Mouse (Mus musculus) hindbrain, embryonic 15.5 days (tissue): ENCODE data around the gene Nfkbil1. TPM values are rescaled to one million over a fixed set of nuclear protein-coding genes. Genes with fewer than 3 reads are reported as not detected.
A peak's percentile ranks its signal among the peaks of the same experiment; 100 is the strongest.

Experiments
- ATAC-seq: fragments of 200-750 bp; cut with Nextera tagmentation; 2 replicates; pipeline ENCODE4 v1.8.0; 2017; ENCODE audit warnings: low read depth, moderate number of reproducible peaks, moderate TSS enrichment; ENCODE audit not compliant: low FRiP score
- H3K27ac ChIP-seq: fragments of 300-500 bp; sonication (generic); replicated peaks from 2 replicates; pipeline ENCODE4 v1.5.1; 2015; ENCODE audit warnings: mild to moderate bottlenecking, inconsistent platforms
- H3K27me3 ChIP-seq: fragments of 300-500 bp; sonication (generic); 2 replicates; pipeline ENCODE4 v1.6.1; 2015; ENCODE audit warnings: control low read depth, inconsistent platforms
- H3K36me3 ChIP-seq: fragments of 300-500 bp; sonication (generic); 2 replicates; pipeline ENCODE4 v1.6.1; 2015; ENCODE audit warnings: control low read depth, inconsistent platforms
- H3K4me1 ChIP-seq: fragments of 300-500 bp; sonication (generic); replicated peaks from 2 replicates; pipeline ENCODE4 v1.6.1; 2015; ENCODE audit warnings: control low read depth, inconsistent platforms
- H3K4me2 ChIP-seq: fragments of 300-500 bp; sonication (generic); 2 replicates; pipeline ENCODE4 v1.6.1; 2015; ENCODE audit warnings: moderate library complexity, mild to moderate bottlenecking, inconsistent platforms
- H3K4me3 ChIP-seq: fragments of 300-500 bp; sonication (generic); 2 replicates; pipeline ENCODE4 v1.5.1; 2015; ENCODE audit warnings: mild to moderate bottlenecking, inconsistent platforms
- H3K9ac ChIP-seq: fragments of 300-500 bp; sonication (generic); 2 replicates; pipeline ENCODE4 v1.6.1; 2015; ENCODE audit warnings: inconsistent platforms
- H3K9me3 ChIP-seq: fragments of 300-500 bp; sonication (generic); 2 replicates; pipeline ENCODE4 v1.6.1; 2016; ENCODE audit warnings: control low read depth, inconsistent platforms
- WGBS: fragments of 180-500 bp; shearing (Covaris S2); methylation state at CpG from one replicate; pipeline ENCODE4 v1.1.7; 2015; 5-methylcytosine and 5-hydroxymethylcytosine counted together
- polyA plus RNA-seq: library from polyadenylated mRNA; unstranded; fragments of >200 nt; fragmentation: Nextera tagmentation; extraction: Ambion mirVana; gene quantifications from 2 replicates; pipeline ENCODE4 v1.2.1, GENCODE M21; 2015

Gene Nfkbil1
- polyA plus RNA-seq, 1 experiment from 2014 or later: 12.0 TPM

DNA sequence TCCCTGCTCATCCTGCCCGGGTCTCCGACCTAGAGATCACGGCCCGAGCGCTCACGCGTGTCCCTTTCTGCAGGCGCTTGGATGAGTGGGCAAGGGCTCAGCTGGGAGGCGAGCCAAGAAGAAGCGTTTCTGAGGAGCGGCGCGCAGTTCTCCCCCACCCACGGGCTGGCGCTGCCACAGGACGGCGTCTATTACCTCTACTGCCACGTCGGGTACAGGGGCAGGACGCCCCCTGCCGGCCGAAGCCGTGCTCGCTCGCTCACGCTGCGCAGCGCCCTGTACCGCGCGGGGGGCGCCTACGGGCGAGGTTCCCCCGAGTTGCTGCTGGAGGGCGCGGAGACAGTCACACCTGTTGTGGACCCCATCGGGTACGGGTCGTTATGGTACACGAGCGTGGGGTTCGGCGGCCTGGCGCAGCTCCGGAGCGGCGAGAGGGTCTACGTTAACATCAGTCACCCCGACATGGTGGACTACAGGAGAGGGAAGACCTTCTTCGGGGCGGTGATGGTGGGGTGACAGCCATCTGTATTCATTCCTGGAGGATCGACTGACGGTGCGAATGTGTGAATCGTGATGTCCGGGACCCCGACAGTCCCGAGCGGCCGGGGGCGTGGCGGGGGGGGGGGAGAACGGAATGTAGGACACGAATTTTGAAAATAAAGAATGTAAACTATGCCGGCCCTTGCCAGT lies 39.8 kb downstream of the Nfkbil1 start:
- 1% methylated on average over 66 of the region's 66 CpGs for WGBS
- peak overlapping the region; percentile 40 for H3K4me3 ChIP-seq
- H3K4me1 ChIP-seq: peaks cover 10% of the 10 kb centered on the region
- H3K9me3 ChIP-seq: no peaks in the 10 kb centered on the region
- H3K36me3 ChIP-seq: no peaks in the 10 kb centered on the region
- peaks cover 34% of the 10 kb centered on the region for H3K27me3 ChIP-seq
- H3K9ac ChIP-seq: peak overlapping the region; percentile 36; the same call in 1 of the 2 replicates
- ATAC-seq: peak; percentile 82
- H3K27ac ChIP-seq: no peak overlapping the region
- peak overlapping the region; percentile 69 for H3K4me2 ChIP-seq

DNA sequence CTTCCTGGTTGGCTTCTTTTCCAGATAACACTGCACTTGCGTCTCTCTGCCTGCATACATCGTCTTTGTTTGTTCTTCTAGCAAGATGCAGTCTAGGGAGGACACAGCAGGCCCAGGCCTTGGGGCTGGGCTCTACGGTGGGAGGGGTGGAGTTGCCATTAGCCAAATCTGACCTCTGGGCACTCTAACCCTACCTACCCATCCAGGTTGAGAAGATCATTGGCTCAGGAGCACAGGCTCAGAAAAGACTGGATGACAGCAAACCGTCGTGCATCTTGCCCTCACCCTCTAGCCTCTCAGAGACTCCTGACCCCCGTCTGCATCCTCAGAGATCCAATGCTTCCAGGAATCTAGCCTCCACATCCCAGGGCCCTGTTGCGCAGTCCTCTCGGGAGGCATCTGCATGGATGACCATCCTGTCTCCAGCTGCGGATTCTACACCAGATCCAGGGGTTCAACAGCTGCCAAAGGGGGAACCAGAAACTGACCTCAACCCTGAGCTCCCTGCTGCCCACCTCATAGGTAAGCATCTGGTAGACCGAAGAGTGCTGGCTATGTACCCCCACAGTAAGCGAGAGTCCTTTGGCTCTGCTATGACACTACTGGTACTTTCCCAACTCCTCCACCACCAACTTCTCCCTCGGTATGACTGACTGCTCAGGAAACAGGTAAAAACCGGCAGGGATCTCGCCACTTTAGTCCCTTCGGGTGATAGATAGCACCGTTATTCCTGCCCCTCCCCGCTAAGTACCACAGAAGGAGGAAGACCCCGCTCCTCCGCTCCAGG lies 40.6 kb downstream of the Nfkbil1 start:
- H3K4me2 ChIP-seq: peak overlapping the region; percentile 69
- peaks cover 10% of the 10 kb centered on the region for H3K4me1 ChIP-seq
- ATAC-seq: peak; percentile 51; the same call in 1 of the 2 replicates
- H3K27ac ChIP-seq: no peak overlapping the region
- no peaks in the 10 kb centered on the region for H3K9me3 ChIP-seq
- peaks cover 34% of the 10 kb centered on the region for H3K27me3 ChIP-seq
- 0 out of 2 replicates have a peak overlapping the region, but pooled peaks have one; percentile 36 for H3K9ac ChIP-seq
- H3K36me3 ChIP-seq: no peaks in the 10 kb centered on the region
- 43% methylated on average over 19 of the region's 19 CpGs for WGBS
- H3K4me3 ChIP-seq: peak overlapping the region; percentile 40

DNA sequence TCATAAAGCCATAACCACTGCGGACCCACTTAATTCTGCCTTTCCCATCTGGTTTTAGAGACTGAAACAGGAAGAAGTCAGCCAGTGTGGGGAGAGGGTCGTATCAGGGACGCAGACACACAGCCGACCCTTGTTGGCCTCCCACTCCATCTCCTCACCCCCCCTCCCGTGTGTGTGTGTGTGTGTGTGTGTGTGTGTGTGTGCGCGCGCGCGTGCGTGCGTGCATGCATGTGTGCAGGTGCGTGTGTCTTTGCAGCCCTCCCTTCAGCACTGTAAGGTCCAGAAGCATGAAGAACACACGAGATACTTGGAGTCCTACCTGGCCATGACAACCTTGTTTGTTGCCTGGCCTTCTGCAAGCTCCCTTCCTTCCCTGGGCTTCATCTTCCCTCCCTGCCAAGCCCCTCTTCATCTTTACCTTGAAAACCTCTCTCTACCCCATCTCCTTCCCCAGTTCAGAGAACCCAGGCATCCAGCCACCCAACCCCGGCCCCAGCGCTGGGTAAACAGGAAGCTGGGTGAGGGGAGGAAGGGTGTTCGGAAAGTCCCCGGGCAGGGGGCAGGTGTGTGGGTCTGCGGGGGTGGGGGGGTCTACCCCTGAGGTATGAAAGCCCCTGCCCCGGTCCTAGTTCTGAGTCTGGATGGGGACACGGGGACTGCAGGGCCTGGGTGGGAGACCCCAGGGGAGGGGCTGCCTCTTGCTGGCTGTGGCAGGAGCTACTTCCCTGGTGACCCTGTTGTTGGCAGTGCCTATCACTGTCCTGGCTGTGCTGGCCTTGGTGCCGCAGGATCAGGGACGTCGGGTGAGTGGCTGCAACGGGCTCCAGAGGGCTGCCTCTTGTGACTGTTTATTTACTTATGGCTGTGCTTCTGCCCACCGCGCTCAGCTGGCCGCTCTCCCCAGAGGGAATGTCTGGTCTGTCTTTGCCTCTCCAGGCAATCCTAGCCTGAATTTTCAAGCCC lies 41.4 kb downstream of the Nfkbil1 start, which contains the start of gene Ltb:
Gene Ltb, plus strand, starts transcription at position 559 of the 963 bp plus-strand sequence.
- Histone ChIP-seq H3K9ac (no peak within 1 kb of the TSS), H3K4me3 (no peak within 1 kb of the TSS), H3K27me3 (peaks cover 34% of the 10 kb centered on the region), H3K4me1 (peaks cover 10% of the 10 kb centered on the region), H3K36me3 (no peaks in the 10 kb centered on the region), H3K9me3 (no peaks in the 10 kb centered on the region), H3K4me2 (peak within 1 kb of the TSS; percentile 69; the same call in 1 of the 2 replicates), H3K27ac (no peak within 1 kb of the TSS)
- 66% methylated on average over 28 of the region's 28 CpGs for WGBS
- ATAC-seq: no peak

DNA sequence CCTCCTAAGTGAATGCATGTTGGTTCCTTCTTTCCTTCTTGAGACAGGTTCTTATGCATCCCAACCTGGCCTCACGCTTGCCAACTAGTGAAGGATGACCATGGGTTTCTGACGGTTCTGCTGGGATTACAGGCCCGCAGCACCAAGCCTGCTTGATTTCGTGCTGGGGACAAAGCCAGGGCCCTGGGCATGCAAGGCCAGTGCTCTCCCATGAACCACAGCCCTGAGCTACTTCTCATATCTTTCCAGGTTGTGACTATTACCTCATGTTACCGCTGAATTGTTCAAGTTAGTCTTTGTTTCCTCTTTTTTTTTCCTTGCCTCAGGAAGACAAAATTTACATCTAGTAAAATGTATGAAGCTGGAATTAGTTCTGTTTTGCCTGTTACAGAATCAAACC lies 42.7 kb downstream of the Nfkbil1 start:
- Histone ChIP-seq H3K4me1 (peaks cover 10% of the 10 kb centered on the region), H3K4me2 (no peak overlapping the region), H3K36me3 (no peaks in the 10 kb centered on the region), H3K27ac (no peak overlapping the region), H3K27me3 (peaks cover 34% of the 10 kb centered on the region), H3K9ac (no peak overlapping the region), H3K9me3 (no peaks in the 10 kb centered on the region), H3K4me3 (no peak overlapping the region)
- ATAC-seq: no peak
- WGBS: 80% methylated on average over 5 of the region's 5 CpGs

DNA sequence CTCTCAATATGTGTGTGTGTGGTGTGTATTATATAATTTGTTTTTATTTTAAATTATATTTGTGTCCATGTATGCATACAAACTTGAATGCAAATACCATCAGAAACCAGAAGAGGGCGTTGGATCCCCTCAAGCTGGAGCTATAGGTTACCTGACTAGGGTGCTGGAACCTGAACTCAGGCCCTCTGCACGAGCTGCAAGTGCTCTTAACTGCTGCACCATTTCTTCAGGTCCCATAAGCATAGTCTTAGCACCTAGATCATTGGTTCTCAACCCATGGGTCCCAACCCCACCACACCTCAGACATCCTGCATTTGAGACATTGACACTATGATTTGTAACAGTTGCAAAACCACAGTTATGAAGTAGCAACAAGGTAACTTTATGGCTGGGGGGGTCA lies 43.9 kb downstream of the Nfkbil1 start:
- H3K9me3 ChIP-seq: no peaks in the 10 kb centered on the region
- H3K27ac ChIP-seq: no peak overlapping the region
- WGBS: 74% methylated on average over 2 of the region's 2 CpGs
- no peaks in the 10 kb centered on the region for H3K36me3 ChIP-seq
- peaks cover 28% of the 10 kb centered on the region for H3K27me3 ChIP-seq
- H3K4me1 ChIP-seq: peaks cover 10% of the 10 kb centered on the region
- ATAC-seq: no peak
- no peak overlapping the region for H3K4me2 ChIP-seq
- no peak overlapping the region for H3K9ac ChIP-seq
- H3K4me3 ChIP-seq: no peak overlapping the region

DNA sequence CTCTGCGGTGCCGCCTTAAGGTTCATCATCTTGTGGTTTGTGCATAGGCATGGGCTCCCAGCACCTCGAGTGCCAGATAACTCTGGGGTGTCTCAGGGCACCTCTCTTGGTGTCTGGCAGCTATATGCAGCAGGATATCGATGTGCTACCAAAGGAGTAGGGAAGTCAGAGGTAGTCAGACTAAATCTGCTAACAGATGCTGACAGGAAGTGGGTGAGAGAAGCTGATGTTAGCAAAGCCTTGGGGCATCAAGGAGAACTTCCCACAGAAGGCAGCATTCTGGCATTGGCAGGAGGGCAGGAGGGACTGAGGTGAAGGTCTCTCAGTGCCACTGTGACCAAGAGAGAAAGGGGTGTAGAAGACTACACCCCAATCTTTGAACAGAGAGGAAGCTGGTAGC lies 45.5 kb downstream of the Nfkbil1 start:
- Histone ChIP-seq H3K27ac (no peak overlapping the region), H3K4me3 (no peak overlapping the region), H3K36me3 (no peaks in the 10 kb centered on the region), H3K9ac (no peak overlapping the region), H3K4me2 (no peak overlapping the region), H3K27me3 (peaks cover 14% of the 10 kb centered on the region), H3K9me3 (no peaks in the 10 kb centered on the region), H3K4me1 (peaks cover 7% of the 10 kb centered on the region)
- WGBS: 79% methylated on average over 4 of the region's 4 CpGs
- no peak for ATAC-seq

DNA sequence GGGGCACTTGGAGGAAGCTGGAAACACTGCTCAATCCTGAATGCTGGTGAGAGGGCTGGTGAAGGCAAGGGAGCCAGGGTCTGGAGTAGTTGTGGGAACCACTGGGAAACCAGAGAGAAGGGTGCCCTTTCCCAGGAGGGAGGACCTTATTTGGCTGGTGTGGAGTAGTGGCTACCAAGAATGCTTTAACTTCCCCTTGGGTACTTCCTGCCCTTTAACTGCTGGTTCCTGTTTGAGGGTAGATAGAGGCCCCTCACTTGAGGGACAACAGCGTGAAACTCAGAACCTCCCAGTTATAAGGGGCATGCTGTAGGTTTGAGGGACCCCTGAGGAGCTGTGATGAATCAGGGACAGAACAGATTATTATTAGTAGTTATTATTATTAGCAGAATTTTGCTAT lies 46.4 kb downstream of the Nfkbil1 start:
- no peak overlapping the region for H3K4me2 ChIP-seq
- H3K9ac ChIP-seq: no peak overlapping the region
- 92% methylated on average over 1 of the region's 1 CpGs for WGBS
- ATAC-seq: no peak
- no peaks in the 10 kb centered on the region for H3K9me3 ChIP-seq
- no peak overlapping the region for H3K27ac ChIP-seq
- H3K4me3 ChIP-seq: no peak overlapping the region
- H3K4me1 ChIP-seq: peaks cover 7% of the 10 kb centered on the region
- H3K27me3 ChIP-seq: peaks cover 4% of the 10 kb centered on the region
- H3K36me3 ChIP-seq: no peaks in the 10 kb centered on the region

DNA sequence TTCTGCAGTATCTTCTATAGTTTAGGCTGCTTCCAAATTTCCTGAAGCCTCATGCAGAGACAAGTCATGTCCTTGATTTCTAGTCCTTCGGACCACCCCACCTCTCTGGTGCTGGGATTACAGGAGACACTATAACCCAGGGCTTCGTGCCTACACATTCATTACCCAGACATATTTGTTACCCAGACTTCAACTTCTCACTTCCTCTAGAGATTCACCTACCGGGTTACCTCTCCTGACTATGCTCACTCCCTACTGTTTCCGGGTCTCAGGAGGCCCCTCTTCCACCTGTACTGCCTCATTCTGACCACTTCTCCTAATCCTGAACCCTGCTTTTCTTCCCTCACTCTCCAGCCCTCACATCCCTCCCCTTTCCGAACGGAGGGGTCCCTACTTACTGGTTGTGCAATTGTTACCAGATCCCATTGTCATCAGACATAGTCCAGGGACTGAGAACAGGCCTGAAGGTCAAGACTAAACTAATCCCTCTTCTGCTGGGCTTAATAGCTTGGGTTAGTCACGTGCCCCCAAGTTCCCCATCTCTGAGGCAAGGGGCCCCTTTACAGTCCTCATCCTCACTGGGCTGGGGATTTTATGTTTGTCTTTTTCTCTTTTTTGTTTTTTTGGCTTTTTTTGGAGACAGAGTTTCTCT lies 47.5 kb downstream of the Nfkbil1 start, which contains the start of gene Lst1:
Gene Lst1, minus strand, starts transcription at position 481 of the 652 bp plus-strand sequence.
- Histone ChIP-seq H3K27ac (no peak within 1 kb of the TSS), H3K4me2 (no peak within 1 kb of the TSS), H3K4me1 (peaks cover 7% of the 10 kb centered on the region), H3K9ac (no peak within 1 kb of the TSS), H3K36me3 (no peaks in the 10 kb centered on the region), H3K9me3 (no peaks in the 10 kb centered on the region), H3K27me3 (no peaks in the 10 kb centered on the region), H3K4me3 (no peak within 1 kb of the TSS)
- no peak for ATAC-seq
- 74% methylated on average over 7 of the region's 7 CpGs for WGBS

DNA sequence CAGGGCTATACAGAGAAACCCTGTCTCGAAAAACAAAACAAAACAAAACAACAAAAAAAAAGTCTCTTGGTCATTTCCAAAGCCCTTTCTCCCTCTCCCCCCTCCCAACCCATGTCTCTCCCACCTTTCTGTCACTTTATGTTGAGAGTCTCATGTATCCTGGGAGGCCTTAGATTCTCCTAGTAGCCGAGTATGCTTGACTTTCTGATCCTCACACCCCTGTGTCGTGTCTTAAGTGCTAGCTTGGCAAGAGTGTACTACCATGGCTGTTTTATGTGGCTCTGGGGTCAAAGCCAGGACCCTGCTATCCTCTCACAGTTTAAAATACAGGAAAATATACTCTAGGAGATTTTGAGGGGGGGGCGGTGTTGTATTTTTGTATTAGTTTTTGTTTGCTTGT lies 48.2 kb downstream of the Nfkbil1 start:
- H3K4me2 ChIP-seq: no peak overlapping the region
- WGBS: 86% methylated on average over 4 of the region's 4 CpGs
- H3K9me3 ChIP-seq: no peaks in the 10 kb centered on the region
- no peak overlapping the region for H3K27ac ChIP-seq
- H3K4me3 ChIP-seq: no peak overlapping the region
- peaks cover 7% of the 10 kb centered on the region for H3K4me1 ChIP-seq
- no peak for ATAC-seq
- H3K9ac ChIP-seq: no peak overlapping the region
- H3K36me3 ChIP-seq: no peaks in the 10 kb centered on the region
- no peaks in the 10 kb centered on the region for H3K27me3 ChIP-seq

DNA sequence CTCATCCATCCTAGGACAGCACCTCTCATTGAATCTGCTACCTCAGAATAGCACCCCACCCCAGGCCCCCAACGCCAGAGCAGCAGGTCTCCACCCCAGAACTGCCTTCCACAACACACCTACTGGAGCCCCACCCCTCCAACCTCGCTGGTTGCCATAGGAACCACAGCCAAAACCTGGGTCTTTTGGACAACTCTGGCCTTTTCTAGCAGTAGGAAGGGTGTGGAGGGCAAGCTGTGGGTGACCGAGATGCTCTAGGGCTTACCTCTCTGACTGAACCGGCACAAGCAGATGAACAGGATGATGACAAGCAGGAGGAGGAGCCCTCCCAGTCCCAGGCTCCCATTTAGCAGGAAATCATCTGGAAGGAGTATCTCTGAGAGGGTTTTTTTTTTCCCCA lies 48.9 kb downstream of the Nfkbil1 start:
- 0% methylated on average over 4 of the region's 4 CpGs for WGBS
- Histone ChIP-seq H3K9ac (no peak overlapping the region), H3K9me3 (no peaks in the 10 kb centered on the region), H3K27me3 (no peaks in the 10 kb centered on the region), H3K4me1 (peaks cover 7% of the 10 kb centered on the region), H3K4me2 (peak overlapping the region; percentile 58), H3K36me3 (no peaks in the 10 kb centered on the region), H3K27ac (peak overlapping the region; percentile 68), H3K4me3 (peak overlapping the region; percentile 37)
- ATAC-seq: peak; percentile 61; the same call in 1 of the 2 replicates
